Mouse (Mus musculus) right cerebral cortex, postnatal 4 days (tissue): Measurements from ENCODE around the gene Gm614.

Experiments
- DNase-seq: peaks from one replicate; pipeline ENCODE4 v3.0.0-alpha.2; 2022

Gene Gm614

GRCm38 (mm10) chrX:101263892-101264291 lies at the start of gene Gm614:
Gene Gm614 (minus strand): TSS chrX:101263992.
- no peak for DNase-seq

GRCm38 (mm10) chrX:101309299-101309698 lies 45.5 kb upstream of the Gm614 start:
- no peak for DNase-seq

- no peak for DNase-seq
These were observed 40.9 kb upstream of the Gm614 start for GRCm38 (mm10) chrX:101304646-101305045.

GRCm38 (mm10) chrX:101301654-101302053 lies 37.9 kb upstream of the Gm614 start:
- DNase-seq, result no peak

GRCm38 (mm10) chrX:101300427-101301030 lies 36.7 kb upstream of the Gm614 start:
- DNase-seq, result no peak

- peak; percentile 44 for DNase-seq
These were observed 36.0 kb upstream of the Gm614 start for GRCm38 (mm10) chrX:101299473-101300426.

- DNase-seq, result peak; percentile 75
These were observed 35.3 kb upstream of the Gm614 start, which contains the start of gene Nlgn3 for GRCm38 (mm10) chrX:101299055-101299454. Gene Nlgn3 (plus strand): TSS chrX:101299168.

- no peak for DNase-seq
These were observed 26.3 kb upstream of the Gm614 start for GRCm38 (mm10) chrX:101290111-101290510.

- no peak for DNase-seq
These were observed 25.2 kb upstream of the Gm614 start for GRCm38 (mm10) chrX:101289037-101289436.

GRCm38 (mm10) chrX:101288432-101288831 lies 24.6 kb upstream of the Gm614 start:
- DNase-seq, result no peak

- no peak for DNase-seq
These were observed 23.8 kb upstream of the Gm614 start for GRCm38 (mm10) chrX:101287543-101287942.

GRCm38 (mm10) chrX:101285953-101286670 lies 22.3 kb upstream of the Gm614 start:
- no peak for DNase-seq

- DNase-seq, result peak; percentile 68
These were observed 21.7 kb upstream of the Gm614 start for GRCm38 (mm10) chrX:101285534-101285933.

GRCm38 (mm10) chrX:101282813-101283212 lies 19.0 kb upstream of the Gm614 start:
- DNase-seq, result no peak

GRCm38 (mm10) chrX:101273875-101274738 lies 10.3 kb upstream of the Gm614 start, which contains the start of gene Med12:
Gene Med12 (plus strand): TSS chrX:101274030.
- peak; percentile 73 for DNase-seq

- DNase-seq, result no peak
These were observed 9.6 kb upstream of the Gm614 start for GRCm38 (mm10) chrX:101273410-101273809.

GRCm38 (mm10) chrX:101268755-101269124 lies 4.9 kb upstream of the Gm614 start, which contains the start of gene Gm20489:
Gene Gm20489 (minus strand): TSS chrX:101269023.
- no peak for DNase-seq

GRCm38 (mm10) chrX:101268025-101268754 lies 4.4 kb upstream of the Gm614 start, which contains the start of gene Il2rg:
Gene Il2rg (minus strand): TSS chrX:101268255.
- no peak for DNase-seq

GRCm38 (mm10) chrX:101266631-101267030 lies 2.8 kb upstream of the Gm614 start:
- DNase-seq, result no peak

GRCm38 (mm10) chrX:101260441-101261325 lies 3.1 kb downstream of the Gm614 start:
- DNase-seq, result no peak
